Mouse (Mus musculus): Measurements from ENCODE around the gene Lrrc36. TPM values are rescaled to one million over a fixed set of nuclear protein-coding genes. Genes with fewer than 3 reads are reported as not detected.

The Lrrc36 gene
- polyA plus RNA-seq, 1 experiment from 2014 or later = 0.34 TPM

DNA sequence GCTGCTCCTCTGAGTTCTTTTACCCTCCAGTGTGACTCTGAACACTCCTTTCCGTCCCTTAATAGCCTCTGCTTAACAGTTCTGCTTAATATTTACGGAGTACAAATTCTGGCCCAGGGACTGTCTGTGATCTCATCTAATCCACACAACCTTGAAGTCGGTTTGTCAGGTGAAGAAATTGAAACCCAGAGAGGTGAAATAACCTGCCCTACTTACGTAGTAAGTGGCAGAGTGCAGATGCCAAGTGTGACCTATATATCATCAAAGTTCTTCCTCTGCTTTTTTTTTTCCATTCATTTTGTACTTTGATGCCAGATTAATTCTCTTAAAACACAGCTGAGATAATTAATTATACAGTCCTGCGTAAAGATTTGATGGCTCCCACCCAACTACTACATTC is 20.8 kb downstream of the Lrrc36 start:
- ATAC-seq (replicated peaks; ENCODE audit: low FRiP score, low read depth) (no peak), DNase-seq (ENCODE audit: low spot score) (no peak)
- H3K36me3 ChIP-seq (ENCODE audit: insufficient read depth, low read length) = no peaks in the 10 kb centered on the region
- H3K4me3 ChIP-seq (replicated peaks; ENCODE audit: low read depth, low read length) = no peak overlapping the region
- H3K9ac ChIP-seq (ENCODE audit: low read depth, low read length) = no peak overlapping the region
- no peak for TF ChIP-seq CTCF (IDR thresholded peaks at IDR 0.05; ENCODE audit: low read depth)
- no peak overlapping the region for H3K27ac ChIP-seq
- H3K4me1 ChIP-seq (replicated peaks; ENCODE audit: insufficient read depth, low read length) = no peaks in the 10 kb centered on the region
- no peaks in the 10 kb centered on the region for H3K9me3 ChIP-seq (replicated peaks; ENCODE audit: low read length)
- no peaks in the 10 kb centered on the region for H3K27me3 ChIP-seq (ENCODE audit: insufficient read depth, low read length)
- 42% methylated on average over 5 of the region's 5 CpGs for WGBS
- H3K4me2 ChIP-seq (ENCODE audit: low read length) = no peak overlapping the region

DNA sequence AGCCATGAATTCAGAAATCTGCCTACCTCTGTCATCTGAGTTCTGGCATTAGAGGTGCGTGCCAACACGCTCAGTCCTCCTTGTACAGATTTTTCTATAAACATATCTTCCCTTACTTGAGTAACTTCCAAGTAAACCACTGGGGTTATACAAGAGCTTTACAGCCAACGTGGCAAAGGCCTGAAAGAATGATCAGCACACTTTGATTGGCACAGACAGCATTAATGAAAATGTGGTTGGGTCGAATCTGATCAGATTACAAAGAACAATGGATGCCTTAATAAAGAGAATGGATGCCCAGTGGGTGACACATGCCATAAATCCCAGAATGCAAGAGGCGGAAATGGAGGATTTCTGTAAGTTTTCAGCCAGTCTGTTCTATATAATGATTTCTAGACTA is 22.8 kb downstream of the Lrrc36 start:
- H3K9ac ChIP-seq (ENCODE audit: low read depth, low read length) = no peak overlapping the region
- no peak overlapping the region for H3K4me2 ChIP-seq (ENCODE audit: low read length)
- H3K4me1 ChIP-seq (replicated peaks; ENCODE audit: insufficient read depth, low read length) = no peaks in the 10 kb centered on the region
- H3K36me3 ChIP-seq (ENCODE audit: insufficient read depth, low read length) = no peaks in the 10 kb centered on the region
- no peaks in the 10 kb centered on the region for H3K9me3 ChIP-seq (replicated peaks; ENCODE audit: low read length)
- no peak overlapping the region for H3K27ac ChIP-seq
- no peaks in the 10 kb centered on the region for H3K27me3 ChIP-seq (ENCODE audit: insufficient read depth, low read length)
- no peak for TF ChIP-seq CTCF (IDR thresholded peaks at IDR 0.05; ENCODE audit: low read depth)
- DNase-seq (ENCODE audit: low spot score) (no peak), ATAC-seq (replicated peaks; ENCODE audit: low FRiP score, low read depth) (no peak)
- no peak overlapping the region for H3K4me3 ChIP-seq (replicated peaks; ENCODE audit: low read depth, low read length)
- WGBS = 77% methylated on average over 5 of the region's 5 CpGs

DNA sequence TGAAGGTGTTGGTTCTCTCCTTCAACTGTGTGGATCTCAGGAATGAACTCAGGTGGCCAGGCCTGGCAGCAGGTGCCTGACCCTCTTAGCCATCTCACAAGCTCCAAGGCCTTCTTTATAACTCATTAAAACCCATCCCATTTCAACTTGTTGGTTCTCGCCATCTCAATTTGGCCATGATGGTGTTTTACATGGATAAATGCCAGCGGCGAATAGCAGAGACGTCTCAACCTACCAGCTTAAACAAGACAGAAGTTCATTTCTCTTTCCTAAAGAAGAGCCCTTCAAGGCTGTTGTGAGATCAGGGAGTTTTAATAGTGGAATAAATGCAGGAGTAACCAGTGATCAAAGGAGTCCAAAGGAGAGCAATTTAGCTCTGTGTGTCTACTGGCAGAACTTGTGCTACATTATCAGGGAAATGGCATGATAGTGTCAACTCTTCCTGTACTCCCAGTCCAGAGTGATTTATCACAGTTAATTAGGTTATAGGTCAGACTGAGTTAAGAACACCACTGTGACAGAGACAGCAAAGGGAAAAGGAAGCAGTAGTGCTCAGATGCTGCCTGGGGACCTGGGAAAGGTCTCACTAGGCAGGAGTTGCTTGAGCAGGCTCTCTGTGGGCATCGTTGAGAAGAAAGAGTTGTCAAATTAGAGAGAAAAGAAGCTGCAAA is 23.8 kb downstream of the Lrrc36 start:
- no peak overlapping the region for H3K4me3 ChIP-seq (replicated peaks; ENCODE audit: low read depth, low read length)

DNA sequence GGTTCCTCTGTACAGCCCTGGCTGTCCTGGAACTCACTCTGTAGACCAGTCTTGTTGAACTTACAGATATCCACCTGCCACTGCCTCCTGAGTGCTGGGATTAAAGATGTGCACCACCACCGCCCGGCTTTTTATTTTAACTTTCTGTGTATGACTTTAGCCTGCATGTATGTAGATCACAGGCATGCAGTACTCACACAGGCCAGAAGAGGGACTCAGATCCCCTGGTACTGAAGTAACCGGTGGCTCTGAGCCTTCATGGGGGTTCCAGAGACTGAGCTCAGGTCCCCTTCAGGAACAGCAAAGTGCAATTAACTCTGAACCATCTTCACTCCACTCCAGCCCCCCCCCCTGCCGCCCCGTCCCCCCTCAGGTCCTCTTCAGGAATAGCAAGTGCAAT is 25.5 kb downstream of the Lrrc36 start:
- Histone ChIP-seq H3K27me3 (ENCODE audit: insufficient read depth, low read length) (no peaks in the 10 kb centered on the region), H3K9ac (ENCODE audit: low read depth, low read length) (no peak overlapping the region), H3K36me3 (ENCODE audit: insufficient read depth, low read length) (no peaks in the 10 kb centered on the region), H3K9me3 (replicated peaks; ENCODE audit: low read length) (no peaks in the 10 kb centered on the region), H3K4me2 (ENCODE audit: low read length) (no peak overlapping the region), H3K4me1 (replicated peaks; ENCODE audit: insufficient read depth, low read length) (no peaks in the 10 kb centered on the region), H3K27ac (no peak overlapping the region), H3K4me3 (replicated peaks; ENCODE audit: low read depth, low read length) (no peak overlapping the region)
- ATAC-seq (replicated peaks; ENCODE audit: low FRiP score, low read depth) (no peak), DNase-seq (ENCODE audit: low spot score) (no peak)
- WGBS = 44% methylated on average over 5 of the region's 5 CpGs
- peak; percentile 56 for TF ChIP-seq CTCF (IDR thresholded peaks at IDR 0.05; ENCODE audit: low read depth)

More for the DNA sequence above, 23.8 kb downstream of the Lrrc36 start:
- Histone ChIP-seq H3K36me3 (ENCODE audit: insufficient read depth, low read length) (no peaks in the 10 kb centered on the region), H3K4me1 (replicated peaks; ENCODE audit: insufficient read depth, low read length) (no peaks in the 10 kb centered on the region), H3K9ac (ENCODE audit: low read depth, low read length) (no peak overlapping the region), H3K4me2 (ENCODE audit: low read length) (no peak overlapping the region), H3K27me3 (ENCODE audit: insufficient read depth, low read length) (no peaks in the 10 kb centered on the region), H3K27ac (no peak overlapping the region), H3K9me3 (replicated peaks; ENCODE audit: low read length) (no peaks in the 10 kb centered on the region)
- DNase-seq (ENCODE audit: low spot score) (no peak), ATAC-seq (replicated peaks; ENCODE audit: low FRiP score, low read depth) (no peak)
- 70% methylated on average over 5 of the region's 5 CpGs for WGBS
- TF ChIP-seq CTCF (IDR thresholded peaks at IDR 0.05; ENCODE audit: low read depth) = no peak

DNA sequence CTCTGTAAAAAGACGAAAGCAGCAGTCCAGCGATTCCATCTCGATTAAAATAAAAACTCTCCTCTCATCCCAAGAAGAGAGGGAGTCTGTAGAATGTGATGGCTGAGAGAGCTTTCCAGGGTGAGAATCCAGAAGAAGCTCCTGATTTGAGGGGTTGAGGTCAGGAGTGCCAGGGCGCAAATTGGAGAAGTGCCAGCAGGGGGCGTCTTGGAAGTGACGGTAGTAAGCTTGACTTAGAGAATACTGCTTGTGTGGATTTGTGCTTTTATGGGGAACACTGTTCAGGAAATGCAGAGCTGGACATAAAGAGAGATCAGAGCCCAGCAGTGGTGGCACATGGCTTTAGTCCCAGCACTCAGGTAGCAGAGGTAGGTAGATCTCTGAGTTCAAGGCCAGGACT is 28.1 kb downstream of the Lrrc36 start:
- WGBS = 9% methylated on average over 6 of the region's 6 CpGs
- Histone ChIP-seq H3K4me2 (ENCODE audit: low read length) (no peak overlapping the region), H3K4me1 (replicated peaks; ENCODE audit: insufficient read depth, low read length) (no peaks in the 10 kb centered on the region), H3K36me3 (ENCODE audit: insufficient read depth, low read length) (no peaks in the 10 kb centered on the region), H3K27me3 (ENCODE audit: insufficient read depth, low read length) (no peaks in the 10 kb centered on the region), H3K9ac (ENCODE audit: low read depth, low read length) (no peak overlapping the region), H3K9me3 (replicated peaks; ENCODE audit: low read length) (no peaks in the 10 kb centered on the region), H3K27ac (no peak overlapping the region), H3K4me3 (replicated peaks; ENCODE audit: low read depth, low read length) (no peak overlapping the region)
- DNase-seq (ENCODE audit: low spot score) (peak; percentile 65), ATAC-seq (replicated peaks; ENCODE audit: low FRiP score, low read depth) (no peak)
- TF ChIP-seq CTCF (IDR thresholded peaks at IDR 0.05; ENCODE audit: low read depth) = peak; percentile 68

DNA sequence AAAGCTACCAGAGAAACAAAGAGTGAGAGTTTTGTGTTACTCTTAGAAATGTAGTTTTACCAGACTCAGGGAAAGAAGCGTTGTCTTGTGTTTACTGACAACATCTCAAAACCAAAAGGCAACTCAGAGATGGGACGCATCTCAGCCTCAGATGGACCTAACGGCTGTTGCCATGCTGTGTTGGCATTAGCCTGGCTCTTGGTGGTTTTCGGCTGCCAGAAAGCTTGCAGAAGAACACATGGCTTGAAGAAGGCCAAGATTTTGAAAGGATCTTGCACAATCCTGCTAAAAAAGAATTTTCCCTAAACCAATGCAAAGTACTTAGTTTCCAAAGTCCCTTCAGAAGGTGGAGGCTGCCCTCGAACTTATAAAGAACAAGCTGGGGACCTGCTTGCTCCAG is 29.3 kb downstream of the Lrrc36 start:
- TF ChIP-seq CTCF (IDR thresholded peaks at IDR 0.05; ENCODE audit: low read depth) = no peak
- Histone ChIP-seq H3K4me3 (replicated peaks; ENCODE audit: low read depth, low read length) (no peak overlapping the region), H3K9me3 (replicated peaks; ENCODE audit: low read length) (no peaks in the 10 kb centered on the region), H3K9ac (ENCODE audit: low read depth, low read length) (no peak overlapping the region), H3K4me1 (replicated peaks; ENCODE audit: insufficient read depth, low read length) (no peaks in the 10 kb centered on the region), H3K27ac (no peak overlapping the region), H3K36me3 (ENCODE audit: insufficient read depth, low read length) (no peaks in the 10 kb centered on the region), H3K27me3 (ENCODE audit: insufficient read depth, low read length) (no peaks in the 10 kb centered on the region), H3K4me2 (ENCODE audit: low read length) (no peak overlapping the region)
- WGBS = 94% methylated on average over 5 of the region's 5 CpGs
- no peak for ATAC-seq (replicated peaks; ENCODE audit: low FRiP score, low read depth)
- DNase-seq (ENCODE audit: low spot score) = no peak
